Mouse (Mus musculus) limb, embryonic 14.5 days (tissue): Measurements from ENCODE around the gene Spns3. TPM values are rescaled to one million over a fixed set of nuclear protein-coding genes. Genes with fewer than 3 reads are reported as not detected.

Source experiments
- ATAC-seq: fragments of 200-750 bp; cut with Nextera tagmentation; 2 replicates; pipeline ENCODE4 v1.8.0; 2017; ENCODE audit warnings: low read depth, moderate number of reproducible peaks, moderate TSS enrichment; ENCODE audit not compliant: low FRiP score
- DNase-seq: peaks from one replicate; pipeline ENCODE4 v3.0.0-alpha.2; 2015; ENCODE audit warnings: low spot score
- H3K27ac ChIP-seq: fragments of 300-500 bp; sonication (generic); replicated peaks from 2 replicates; pipeline ENCODE4 v1.5.1; 2014; ENCODE audit warnings: low read depth, mild to moderate bottlenecking, low read length, moderate library complexity, mixed read lengths
- H3K27me3 ChIP-seq: fragments of 300-500 bp; sonication (generic); 2 replicates; pipeline ENCODE4 v1.6.1; 2014; ENCODE audit warnings: low read length, mixed read lengths; ENCODE audit not compliant: control insufficient read depth, insufficient read depth
- H3K36me3 ChIP-seq: fragments of 300-500 bp; sonication (generic); 2 replicates; pipeline ENCODE4 v1.6.1; 2014; ENCODE audit warnings: mild to moderate bottlenecking, low read length, moderate library complexity, mixed read lengths; ENCODE audit not compliant: control insufficient read depth, insufficient read depth
- H3K4me1 ChIP-seq: fragments of 300-500 bp; sonication (generic); 2 replicates; pipeline ENCODE4 v1.6.1; 2014; ENCODE audit warnings: antibody characterized with exemption, low read length, mixed read lengths; ENCODE audit not compliant: control insufficient read depth, insufficient read depth
- H3K4me2 ChIP-seq: fragments of 300-500 bp; sonication (generic); replicated peaks from 2 replicates; pipeline ENCODE4 v1.6.1; 2014; ENCODE audit warnings: low read depth, mild to moderate bottlenecking, low read length, moderate library complexity; ENCODE audit not compliant: severe bottlenecking
- H3K4me3 ChIP-seq: fragments of 300-500 bp; sonication (generic); replicated peaks from 2 replicates; pipeline ENCODE4 v1.5.1; 2014; ENCODE audit warnings: low read length
- H3K9ac ChIP-seq: fragments of 300-500 bp; sonication (generic); 2 replicates; pipeline ENCODE4 v1.6.1; 2014; ENCODE audit warnings: mild to moderate bottlenecking, low read depth, low read length, moderate library complexity; ENCODE audit not compliant: severe bottlenecking
- H3K9me3 ChIP-seq: fragments of 300-500 bp; sonication (generic); 2 replicates; pipeline ENCODE4 v1.6.1; 2016; ENCODE audit warnings: low read length; ENCODE audit not compliant: control insufficient read depth
- POLR2A ChIP-seq: fragments of 200-500 bp; IDR thresholded peaks from 2 replicates; pipeline ENCODE4 v1.8.0; 2012; ENCODE audit warnings: inconsistent platforms, mild to moderate bottlenecking, moderate library complexity, borderline replicate concordance; ENCODE audit not compliant: insufficient read depth, insufficient read length; ENCODE audit errors: extremely low read depth
- WGBS: fragments of 180-500 bp; shearing (Covaris S2); extraction: QIAGEN DNeasy Blood & Tissue Kit; methylation state at CpG from one replicate; pipeline ENCODE4 v1.1.7; 2014; 5-methylcytosine and 5-hydroxymethylcytosine counted together
- polyA plus RNA-seq, 2 experiments: library from polyadenylated mRNA; depleted of rRNA in 1 of 2; stranded (reverse) in 1 of 2; unstranded in 1 of 2; fragments of >200 nt; fragmentation: Nextera tagmentation in 1 of 2; extraction: Ambion mirVana in 1 of 2; gene quantifications; 2 replicates each; pipeline versions ENCODE4 v1.2.1 to v1.2.3; 2012 to 2014

The Spns3 gene
- polyA plus RNA-seq, 2 experiments = 0.41 to 0.62 TPM

- no peak overlapping the region for H3K4me2 ChIP-seq
- no peak overlapping the region for H3K9ac ChIP-seq
- no peak for ATAC-seq
- WGBS = 83% methylated on average over 8 of the region's 8 CpGs
- H3K36me3 ChIP-seq = peaks cover 100% of the 10 kb centered on the region
- H3K27me3 ChIP-seq = no peaks in the 10 kb centered on the region
- H3K27ac ChIP-seq = no peak overlapping the region
- H3K9me3 ChIP-seq = no peaks in the 10 kb centered on the region
- no peak overlapping the region for H3K4me3 ChIP-seq
- no peaks in the 10 kb centered on the region for H3K4me1 ChIP-seq
- no peak for DNase-seq
- no peak for TF ChIP-seq POLR2A
Observed at GRCm38 (mm10) chr11:72447475-72447874, 102.8 kb downstream of the Spns3 start.

- no peaks in the 10 kb centered on the region for H3K9me3 ChIP-seq
- DNase-seq (peak; percentile 31), ATAC-seq (no peak)
- H3K4me3 ChIP-seq = no peak overlapping the region
- 94% methylated on average over 6 of the region's 6 CpGs for WGBS
- H3K9ac ChIP-seq = no peak overlapping the region
- no peak for TF ChIP-seq POLR2A
- peaks cover 6% of the 10 kb centered on the region for H3K4me1 ChIP-seq
- H3K27ac ChIP-seq = no peak overlapping the region
- no peaks in the 10 kb centered on the region for H3K27me3 ChIP-seq
- no peak overlapping the region for H3K4me2 ChIP-seq
- H3K36me3 ChIP-seq = peaks cover 92% of the 10 kb centered on the region
Observed at GRCm38 (mm10) chr11:72446311-72447105, 103.8 kb downstream of the Spns3 start.

Other genes starting within 250 kb of the Spns3 start
- gene Xaf1, start 248.9 kb downstream of the Spns3 start, polyA plus RNA-seq (2012; rRNA removed) = 1.1 and 2.9 TPM in 2 replicates
- gene Xaf1, start 248.9 kb downstream of the Spns3 start, polyA plus RNA-seq (2014; fragmentation: Nextera tagmentation; extraction: Ambion mirVana) = 1.9 and 2.0 TPM in 2 replicates
- gene Fbxo39, start 236.1 kb downstream of the Spns3 start, polyA plus RNA-seq (2012; rRNA removed) = not detected in 2 replicates
- gene Fbxo39, start 236.1 kb downstream of the Spns3 start, polyA plus RNA-seq (2014; fragmentation: Nextera tagmentation; extraction: Ambion mirVana) = not detected in 2 replicates
- 0.87 and 1.3 TPM in 2 replicates for gene Tekt1, start 188.1 kb downstream of the Spns3 start, polyA plus RNA-seq (2012; rRNA removed)
- gene Tekt1, start 188.1 kb downstream of the Spns3 start, polyA plus RNA-seq (2014; fragmentation: Nextera tagmentation; extraction: Ambion mirVana) = 1.5 and 2.2 TPM in 2 replicates
- gene Smtnl2, start 138.8 kb downstream of the Spns3 start, polyA plus RNA-seq (2012; rRNA removed) = 23.9 and 24.2 TPM in 2 replicates
- gene Smtnl2, start 138.8 kb downstream of the Spns3 start, polyA plus RNA-seq (2014; fragmentation: Nextera tagmentation; extraction: Ambion mirVana) = 31.9 and 33.2 TPM in 2 replicates
- gene Ggt6, start 115.0 kb downstream of the Spns3 start, polyA plus RNA-seq (2012; rRNA removed) = 4.6 and 4.9 TPM in 2 replicates
- 4.8 and 5.9 TPM in 2 replicates for gene Ggt6, start 115.0 kb downstream of the Spns3 start, polyA plus RNA-seq (2014; fragmentation: Nextera tagmentation; extraction: Ambion mirVana)
- gene Mybbp1a, start 109.2 kb downstream of the Spns3 start, polyA plus RNA-seq (2012; rRNA removed) = 103 and 110 TPM in 2 replicates
- 123 and 127 TPM in 2 replicates for gene Mybbp1a, start 109.2 kb downstream of the Spns3 start, polyA plus RNA-seq (2014; fragmentation: Nextera tagmentation; extraction: Ambion mirVana)
- 15.9 and 16.6 TPM in 2 replicates for gene Spns2, start 60.6 kb downstream of the Spns3 start, polyA plus RNA-seq (2012; rRNA removed)
- 5.9 and 6.3 TPM in 2 replicates for gene Spns2, start 60.6 kb downstream of the Spns3 start, polyA plus RNA-seq (2014; fragmentation: Nextera tagmentation; extraction: Ambion mirVana)
- gene Ube2g1, start 56.8 kb upstream of the Spns3 start, polyA plus RNA-seq (2012; rRNA removed) = 30.4 and 30.5 TPM in 2 replicates
- gene Ube2g1, start 56.8 kb upstream of the Spns3 start, polyA plus RNA-seq (2014; fragmentation: Nextera tagmentation; extraction: Ambion mirVana) = 69.7 and 74.8 TPM in 2 replicates
- gene Ankfy1, start 139.5 kb upstream of the Spns3 start, polyA plus RNA-seq (2012; rRNA removed) = 33.4 and 36.4 TPM in 2 replicates
- 29.0 and 33.1 TPM in 2 replicates for gene Ankfy1, start 139.5 kb upstream of the Spns3 start, polyA plus RNA-seq (2014; fragmentation: Nextera tagmentation; extraction: Ambion mirVana)
- gene Cyb5d2, start 245.6 kb upstream of the Spns3 start, polyA plus RNA-seq (2012; rRNA removed) = 4.5 and 5.2 TPM in 2 replicates
- 3.0 and 5.0 TPM in 2 replicates for gene Cyb5d2, start 245.6 kb upstream of the Spns3 start, polyA plus RNA-seq (2014; fragmentation: Nextera tagmentation; extraction: Ambion mirVana)
- gene Zzef1, start 245.7 kb upstream of the Spns3 start, polyA plus RNA-seq (2012; rRNA removed) = 22.5 and 25.5 TPM in 2 replicates
- gene Zzef1, start 245.7 kb upstream of the Spns3 start, polyA plus RNA-seq (2014; fragmentation: Nextera tagmentation; extraction: Ambion mirVana) = 12.8 and 13.5 TPM in 2 replicates